Mouse (Mus musculus): Measurements from ENCODE around the gene Hba-a1. TPM values are rescaled to one million over a fixed set of nuclear protein-coding genes. Genes with fewer than 3 reads are reported as not detected.
"Not testable (repeated sequence)": the region's sequence is repeated elsewhere in the genome, so short reads cannot be mapped to it uniquely, and the experiment has no call there.

Hba-a1 gene
- total RNA-seq (2021), result 100 to 1,000 TPM; 348 to 459 TPM
- long read RNA-seq, experiment 1, transcript Hba-a1-201 (3 exons, 699 nt), result major isoform, 140 of 140 reads
- long read RNA-seq, experiment 1, partial matches to known transcripts, result 0 of 140 reads
- long read RNA-seq, experiment 1, other reads (novel, unspliced or antisense), result 0 of 140 reads
- long read RNA-seq, experiment 2, transcript Hba-a1-201 (3 exons, 699 nt), result major isoform, 192 of 193 reads
- long read RNA-seq, experiment 2, partial matches to known transcripts, result 0 of 193 reads
- long read RNA-seq, experiment 2, other reads (novel, unspliced or antisense), result 0 of 193 reads

GRCm38 (mm10) chr11:32283091-32283777 is at the start of gene Hba-a1:
TSS of gene Hba-a1 (plus strand) at chr11:32283511.
- DNase-seq (ENCODE audit: low spot score in 2 of 2), result not testable (repeated sequence)

GRCm38 (mm10) chr11:32233895-32234294 is 49.4 kb upstream of the Hba-a1 start:
- no peak for DNase-seq (ENCODE audit: low spot score in 2 of 2)

GRCm38 (mm10) chr11:32234816-32235485 is 48.4 kb upstream of the Hba-a1 start:
- DNase-seq (ENCODE audit: low spot score in 2 of 2), result no peak

- DNase-seq (ENCODE audit: low spot score in 2 of 2), result peak; percentile 58 to 76
Observed at GRCm38 (mm10) chr11:32235646-32236045, 47.7 kb upstream of the Hba-a1 start.

- no peak for DNase-seq (ENCODE audit: low spot score in 2 of 2)
Observed at GRCm38 (mm10) chr11:32236132-32236531, 47.2 kb upstream of the Hba-a1 start.

DNA sequence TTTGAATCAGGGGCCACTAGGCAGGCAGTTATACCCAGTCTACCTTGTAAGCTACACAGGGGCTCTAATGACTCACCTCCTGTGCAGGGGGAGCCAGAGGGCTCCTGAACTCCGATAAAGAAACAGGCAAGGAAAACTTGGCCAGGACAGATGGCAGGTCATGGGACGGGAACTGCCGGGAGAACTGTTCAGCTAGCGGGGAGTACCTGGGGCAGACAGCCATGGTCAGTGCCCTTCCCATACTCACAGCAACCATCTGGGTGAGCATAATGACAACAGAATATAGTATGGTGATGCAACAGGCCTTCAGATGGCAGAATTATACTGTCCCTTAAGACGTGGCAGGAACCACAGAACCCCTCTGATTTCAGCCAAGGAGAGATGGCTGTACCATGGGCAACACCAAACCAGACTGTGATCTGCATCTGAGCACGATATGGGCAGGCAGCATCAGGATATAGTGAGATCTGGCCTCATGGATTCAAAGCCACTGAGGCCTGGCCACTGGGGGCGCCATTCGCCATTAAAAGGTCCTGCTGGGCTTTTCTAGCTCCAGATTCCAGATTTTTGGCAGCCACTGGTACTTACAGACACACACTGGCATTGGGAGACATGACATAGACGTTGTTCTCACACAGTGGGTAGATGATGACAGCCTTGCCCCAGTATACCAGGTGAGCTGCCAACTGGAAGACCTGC is 46.5 kb upstream of the Hba-a1 start:
- DNase-seq (ENCODE audit: low spot score in 2 of 2), result no peak

GRCm38 (mm10) chr11:32237411-32237795 is 45.9 kb upstream of the Hba-a1 start:
- no peak for DNase-seq (ENCODE audit: low spot score in 2 of 2)

- peak; percentile 74 to 77 for DNase-seq (ENCODE audit: low spot score in 2 of 2)
Observed at GRCm38 (mm10) chr11:32238093-32238860, 45.0 kb upstream of the Hba-a1 start.

GRCm38 (mm10) chr11:32241391-32241790 is 41.9 kb upstream of the Hba-a1 start:
- DNase-seq (ENCODE audit: low spot score in 2 of 2), result no peak

DNA sequence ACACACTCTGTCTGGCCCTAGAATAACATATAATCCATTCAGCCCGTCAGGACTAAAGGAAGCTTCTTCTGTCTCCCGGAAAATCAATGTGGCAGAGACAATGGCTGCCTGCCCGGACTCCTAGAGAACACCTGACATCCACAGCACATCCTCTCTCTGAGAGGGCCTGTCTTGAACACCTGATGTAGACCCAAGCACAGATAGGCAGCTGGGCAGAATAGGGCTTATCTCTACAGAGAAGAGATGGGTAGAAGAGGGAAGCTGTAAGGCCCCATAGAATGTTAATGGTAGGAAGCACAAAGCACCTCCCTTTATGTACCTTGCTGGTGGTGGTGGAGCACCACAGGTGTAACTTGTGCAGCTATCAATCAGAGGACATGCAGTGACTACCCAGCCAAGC is 41.1 kb upstream of the Hba-a1 start:
- no peak for DNase-seq (ENCODE audit: low spot score in 2 of 2)

GRCm38 (mm10) chr11:32243205-32243955 is 39.9 kb upstream of the Hba-a1 start:
- DNase-seq (ENCODE audit: low spot score in 2 of 2), result peak in 1 of 2 experiments; percentile 72

DNA sequence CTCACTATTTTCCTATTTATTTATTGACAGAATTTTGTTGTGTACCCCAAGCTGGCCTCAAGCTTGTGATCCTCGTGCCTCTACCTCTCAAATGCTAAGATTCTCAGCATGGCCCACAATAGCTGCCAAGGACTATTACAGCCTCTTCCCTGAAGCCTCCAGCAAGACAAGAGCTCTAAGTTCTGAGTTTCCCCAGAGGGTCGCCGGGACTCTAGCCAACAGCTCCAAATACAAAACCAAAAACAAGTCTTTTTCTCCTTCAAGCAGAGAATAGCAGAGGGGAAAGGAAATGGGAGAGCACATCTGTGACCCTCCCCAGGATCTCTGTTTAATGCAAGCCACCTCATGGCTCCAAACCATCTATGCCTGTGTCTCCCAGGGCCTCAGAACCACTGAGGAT is 39.2 kb upstream of the Hba-a1 start:
- DNase-seq (ENCODE audit: low spot score in 2 of 2), result no peak

DNA sequence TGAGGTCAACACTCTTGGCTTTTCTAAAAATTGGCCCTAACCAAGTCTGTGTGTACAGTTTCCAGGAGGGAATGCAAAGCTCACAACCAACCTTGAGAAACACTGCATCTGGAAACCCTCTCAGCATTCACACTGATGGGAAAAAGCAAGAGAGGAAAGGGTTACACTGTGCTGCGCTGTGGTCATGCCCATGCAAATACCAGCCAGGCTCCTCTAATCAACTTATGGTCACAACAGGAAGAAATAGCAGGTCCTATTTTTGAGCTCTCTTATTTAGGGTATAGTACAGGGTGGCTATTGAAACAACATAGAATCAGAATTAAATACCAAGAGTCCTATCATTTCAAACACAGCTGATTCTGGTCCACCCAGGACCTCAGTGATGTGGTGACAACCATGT is 38.7 kb upstream of the Hba-a1 start:
- DNase-seq (ENCODE audit: low spot score in 2 of 2), result no peak

- no peak for DNase-seq (ENCODE audit: low spot score in 2 of 2)
Observed at GRCm38 (mm10) chr11:32245614-32246013, 37.7 kb upstream of the Hba-a1 start.

DNA sequence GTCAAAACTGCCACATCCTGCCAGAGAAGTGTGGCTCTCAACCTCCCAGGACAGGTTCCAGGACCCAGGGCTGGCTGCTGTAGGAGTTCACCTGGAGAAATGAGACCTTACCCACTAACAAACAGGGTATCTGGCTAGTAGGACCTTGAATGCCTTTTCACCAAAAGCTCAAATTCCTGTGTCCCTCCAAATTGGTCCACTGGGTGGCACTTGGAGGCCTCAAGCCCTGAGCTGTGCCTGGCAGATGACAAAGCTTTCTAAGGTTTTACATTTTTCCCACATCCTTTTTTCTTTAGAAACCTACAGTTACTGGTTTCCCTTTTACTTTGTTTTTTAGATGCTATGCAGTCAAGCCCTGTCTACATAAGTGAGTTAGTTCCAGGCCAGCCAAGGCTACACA is 36.2 kb upstream of the Hba-a1 start:
- no peak for DNase-seq (ENCODE audit: low spot score in 2 of 2)

DNA sequence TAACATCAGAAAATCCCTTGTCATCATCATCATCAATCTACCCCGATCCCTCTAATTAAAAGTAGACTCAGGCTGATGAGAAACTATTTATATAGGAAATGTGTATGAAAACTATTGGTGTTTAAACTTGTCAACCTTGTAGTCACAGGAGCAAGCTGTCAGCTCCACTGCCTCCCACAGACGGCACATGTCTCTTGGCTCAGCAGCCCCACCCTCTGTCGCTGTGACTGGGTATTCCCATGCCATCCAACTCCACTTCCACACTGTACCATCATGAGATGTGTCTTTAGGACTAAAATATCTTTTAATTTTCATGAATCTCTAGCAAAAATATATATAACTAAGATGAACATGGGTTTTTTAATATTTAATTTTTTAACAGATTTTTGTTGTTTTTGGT is 35.0 kb upstream of the Hba-a1 start:
- DNase-seq (ENCODE audit: low spot score in 2 of 2), result no peak

- DNase-seq (ENCODE audit: low spot score in 2 of 2), result no peak
Observed at GRCm38 (mm10) chr11:32250880-32251763, 32.2 kb upstream of the Hba-a1 start.

DNA sequence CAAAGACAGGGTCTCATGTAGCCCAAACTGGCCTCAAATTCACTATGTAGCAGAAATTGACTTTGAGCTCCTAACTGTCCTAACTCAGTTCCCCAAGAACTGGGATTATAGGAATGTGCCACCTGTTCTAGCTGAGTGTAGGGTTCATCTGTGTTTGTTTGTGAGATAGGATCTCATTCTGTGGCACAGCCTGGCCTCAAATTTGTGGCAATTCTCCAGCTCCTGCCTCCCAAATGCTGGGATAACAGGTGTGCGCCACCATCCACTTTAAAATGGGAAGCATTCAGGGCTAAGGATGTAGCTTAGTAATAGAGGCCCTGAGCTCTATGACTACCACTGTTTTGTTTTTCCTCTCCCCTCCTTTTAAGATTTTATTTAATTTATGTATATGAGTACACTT is 30.2 kb upstream of the Hba-a1 start:
- no peak for DNase-seq (ENCODE audit: low spot score in 2 of 2)

GRCm38 (mm10) chr11:32256146-32256545 is 27.2 kb upstream of the Hba-a1 start:
- DNase-seq (ENCODE audit: low spot score in 2 of 2), result no peak
